Mouse (Mus musculus) megakaryocyte progenitor cell, adult 5-6 weeks (primary cell): ENCODE data around the gene Ly6g5c. TPM values are rescaled to one million over a fixed set of nuclear protein-coding genes. Genes with fewer than 3 reads are reported as not detected.

ENCODE experiments used
- total RNA-seq, 2 experiments: library from RNA; stranded (forward) in 1 of 2; stranded (reverse) in 1 of 2; fragments of 157-497, 149-512 nt in 1 of 2; fragments of 200-1000 nt in 1 of 2; gene quantifications; 2 replicates each; pipeline versions ENCODE4 v1.2.3 to v1.2.4; 2015 to 2017

Ly6g5c gene
- total RNA-seq, 2 experiments from 2014 or later: not detected

Other genes with a start within 250 kb of the Ly6g5c start
Only the 30 nearest of the 43 such genes appear.
- gene Hspa1l, start 135.6 kb upstream of the Ly6g5c start, total RNA-seq (2015): not detected in 2 replicates
- gene Hspa1l, start 135.6 kb upstream of the Ly6g5c start, total RNA-seq (2017): not detected in 2 replicates
- gene Lsm2, start 126.4 kb upstream of the Ly6g5c start, total RNA-seq (2015): 187 and 253 TPM in 2 replicates
- gene Lsm2, start 126.4 kb upstream of the Ly6g5c start, total RNA-seq (2017): 71.7 and 78.0 TPM in 2 replicates
- gene Vars, start 107.3 kb upstream of the Ly6g5c start, total RNA-seq (2015): 60.5 and 77.5 TPM in 2 replicates
- gene Vars, start 107.3 kb upstream of the Ly6g5c start, total RNA-seq (2017): 239 and 292 TPM in 2 replicates
- gene Vwa7, start 91.7 kb upstream of the Ly6g5c start, total RNA-seq (2015): not detected in 2 replicates
- 0.17 TPM in 1 of 2 replicates, not detected in the other for gene Vwa7, start 91.7 kb upstream of the Ly6g5c start, total RNA-seq (2017)
- gene Sapcd1, start 80.3 kb upstream of the Ly6g5c start, total RNA-seq (2015): 0.93 and 1.9 TPM in 2 replicates
- 1.5 TPM in 1 of 2 replicates, not detected in the other for gene Sapcd1, start 80.3 kb upstream of the Ly6g5c start, total RNA-seq (2017)
- gene Msh5, start 61.5 kb upstream of the Ly6g5c start, total RNA-seq (2015): 4.2 and 5.7 TPM in 2 replicates
- gene Msh5, start 61.5 kb upstream of the Ly6g5c start, total RNA-seq (2017): 2.4 and 3.5 TPM in 2 replicates
- gene Clic1, start 58.3 kb upstream of the Ly6g5c start, total RNA-seq (2015): 209 and 248 TPM in 2 replicates
- gene Clic1, start 58.3 kb upstream of the Ly6g5c start, total RNA-seq (2017): 225 and 254 TPM in 2 replicates
- gene Ddah2, start 49.2 kb upstream of the Ly6g5c start, total RNA-seq (2015): 1.8 and 2.6 TPM in 2 replicates
- gene Ddah2, start 49.2 kb upstream of the Ly6g5c start, total RNA-seq (2017): 1.9 and 3.5 TPM in 2 replicates
- not detected in 2 replicates for gene Ly6g6c, start 42.9 kb upstream of the Ly6g5c start, total RNA-seq (2015)
- not detected in 2 replicates for gene Ly6g6c, start 42.9 kb upstream of the Ly6g5c start, total RNA-seq (2017)
- not detected in 2 replicates for gene Mpig6b, start 42.1 kb upstream of the Ly6g5c start, total RNA-seq (2015)
- not detected in 2 replicates for gene Mpig6b, start 42.1 kb upstream of the Ly6g5c start, total RNA-seq (2017)
- not detected in 2 replicates for gene Ly6g6e, start 31.4 kb upstream of the Ly6g5c start, total RNA-seq (2015)
- gene Ly6g6e, start 31.4 kb upstream of the Ly6g5c start, total RNA-seq (2017): not detected in 2 replicates
- gene Ly6g6d, start 30.2 kb upstream of the Ly6g5c start, total RNA-seq (2015): not detected in 2 replicates
- gene Ly6g6d, start 30.2 kb upstream of the Ly6g5c start, total RNA-seq (2017): not detected in 2 replicates
- gene Ly6g6f, start 22.7 kb upstream of the Ly6g5c start, total RNA-seq (2015): not detected in 2 replicates
- gene Ly6g6f, start 22.7 kb upstream of the Ly6g5c start, total RNA-seq (2017): not detected in 2 replicates
- gene Abhd16a, start 19.0 kb upstream of the Ly6g5c start, total RNA-seq (2015): 17.5 and 21.1 TPM in 2 replicates
- 22.7 and 26.0 TPM in 2 replicates for gene Abhd16a, start 19.0 kb upstream of the Ly6g5c start, total RNA-seq (2017)
- 0.84 and 1.4 TPM in 2 replicates for gene Ly6g5b, start 7.1 kb downstream of the Ly6g5c start, total RNA-seq (2015)
- 0.27 and 0.92 TPM in 2 replicates for gene Ly6g5b, start 7.1 kb downstream of the Ly6g5c start, total RNA-seq (2017)
- gene Gpank1, start 13.2 kb downstream of the Ly6g5c start, total RNA-seq (2015): 20.3 and 20.7 TPM in 2 replicates
- gene Gpank1, start 13.2 kb downstream of the Ly6g5c start, total RNA-seq (2017): 33.9 and 36.8 TPM in 2 replicates
- gene Csnk2b, start 13.8 kb downstream of the Ly6g5c start, total RNA-seq (2015): 411 and 443 TPM in 2 replicates
- gene Csnk2b, start 13.8 kb downstream of the Ly6g5c start, total RNA-seq (2017): 375 TPM in 2 replicates
- gene D17H6S53E, start 18.1 kb downstream of the Ly6g5c start, total RNA-seq (2015): 1.5 and 3.6 TPM in 2 replicates
- 7.7 and 7.9 TPM in 2 replicates for gene D17H6S53E, start 18.1 kb downstream of the Ly6g5c start, total RNA-seq (2017)
- gene Apom, start 23.8 kb downstream of the Ly6g5c start, total RNA-seq (2015): not detected in 2 replicates
- gene Apom, start 23.8 kb downstream of the Ly6g5c start, total RNA-seq (2017): not detected in 2 replicates
- 73.9 and 78.5 TPM in 2 replicates for gene Bag6, start 26.9 kb downstream of the Ly6g5c start, total RNA-seq (2015)
- gene Bag6, start 26.9 kb downstream of the Ly6g5c start, total RNA-seq (2017): 77.3 and 88.5 TPM in 2 replicates
- 228 and 262 TPM in 2 replicates for gene Prrc2a, start 56.6 kb downstream of the Ly6g5c start, total RNA-seq (2015)
- 59.6 and 63.9 TPM in 2 replicates for gene Prrc2a, start 56.6 kb downstream of the Ly6g5c start, total RNA-seq (2017)
- gene Aif1, start 67.8 kb downstream of the Ly6g5c start, total RNA-seq (2015): 5.8 and 12.4 TPM in 2 replicates
- 8.9 and 11.5 TPM in 2 replicates for gene Aif1, start 67.8 kb downstream of the Ly6g5c start, total RNA-seq (2017)
- gene Lst1, start 80.2 kb downstream of the Ly6g5c start, total RNA-seq (2015): 65.2 and 70.1 TPM in 2 replicates
- 47.2 and 99.6 TPM in 2 replicates for gene Lst1, start 80.2 kb downstream of the Ly6g5c start, total RNA-seq (2017)
- gene Ltb, start 86.2 kb downstream of the Ly6g5c start, total RNA-seq (2015): 0.22 and 0.81 TPM in 2 replicates
- 0.47 and 4.4 TPM in 2 replicates for gene Ltb, start 86.2 kb downstream of the Ly6g5c start, total RNA-seq (2017)
- gene Tnf, start 93.7 kb downstream of the Ly6g5c start, total RNA-seq (2015): 18.6 and 33.2 TPM in 2 replicates
- 11.1 and 16.4 TPM in 2 replicates for gene Tnf, start 93.7 kb downstream of the Ly6g5c start, total RNA-seq (2017)
- gene Lta, start 97.1 kb downstream of the Ly6g5c start, total RNA-seq (2015): not detected in 2 replicates
- gene Lta, start 97.1 kb downstream of the Ly6g5c start, total RNA-seq (2017): not detected in 2 replicates
- gene Gm16181, start 112.6 kb downstream of the Ly6g5c start, total RNA-seq (2015): not detected in 2 replicates
- gene Gm16181, start 112.6 kb downstream of the Ly6g5c start, total RNA-seq (2017): not detected in 2 replicates
- gene Atp6v1g2, start 125.4 kb downstream of the Ly6g5c start, total RNA-seq (2015): 4.1 and 6.9 TPM in 2 replicates
- 1.1 and 2.4 TPM in 2 replicates for gene Atp6v1g2, start 125.4 kb downstream of the Ly6g5c start, total RNA-seq (2017)
- gene Nfkbil1, start 127.5 kb downstream of the Ly6g5c start, total RNA-seq (2015): 1.9 and 3.1 TPM in 2 replicates
- gene Nfkbil1, start 127.5 kb downstream of the Ly6g5c start, total RNA-seq (2017): 6.7 and 8.0 TPM in 2 replicates
- 289 and 314 TPM in 2 replicates for gene Ddx39b, start 133.5 kb downstream of the Ly6g5c start, total RNA-seq (2015)
- gene Ddx39b, start 133.5 kb downstream of the Ly6g5c start, total RNA-seq (2017): 188 and 193 TPM in 2 replicates